Mouse (Mus musculus) kidney, adult 2 months (tissue): Measurements from ENCODE around the gene Cand2.

ENCODE experiments used
- CTCF ChIP-seq: fragments of 200-500 bp; conservative IDR thresholded peaks from 2 replicates; pipeline ENCODE4 v1.5.1; 2011; ENCODE audit warnings: low read depth, mild to moderate bottlenecking, control low read depth, low read length, moderate library complexity, mixed read lengths; ENCODE audit not compliant: insufficient read depth, insufficient read length
- POLR2A ChIP-seq: fragments of 200-500 bp; IDR thresholded peaks from one replicate; pipeline ENCODE4 v1.6.1; 2011; ENCODE audit warnings: low read depth, low read length, control low read depth

GRCm38 (mm10) chr6:115791842-115792686, 17.7 kb downstream of the Cand2 start:
- TF ChIP-seq CTCF = no peak
- no peak for TF ChIP-seq POLR2A
